Mouse (Mus musculus) C2C12 (cell line): ENCODE measurements around the gene Gm9913. TPM values are rescaled to one million over a fixed set of nuclear protein-coding genes. Genes with fewer than 3 reads are reported as not detected.

Source experiments
- H3K27me3 ChIP-seq: one replicate; pipeline ENCODE4 v1.6.1; 2011; ENCODE audit not compliant: control insufficient read depth, insufficient read depth, insufficient read length
- H3K36me3 ChIP-seq: one replicate; pipeline ENCODE4 v1.6.1; 2011; ENCODE audit not compliant: control insufficient read depth, insufficient read depth
- H3K4me3 ChIP-seq: one replicate; pipeline ENCODE4 v1.5.1; 2011; ENCODE audit warnings: mild to moderate bottlenecking, control low read depth; ENCODE audit not compliant: poor library complexity, insufficient read depth, severe bottlenecking
- H3K79me2 ChIP-seq: one replicate; pipeline ENCODE4 v1.6.1; 2011; ENCODE audit not compliant: control insufficient read depth, insufficient read depth
- H3K79me3 ChIP-seq: one replicate; pipeline ENCODE4 v1.6.1; 2011; ENCODE audit warnings: low read depth, control low read depth
- H3ac ChIP-seq: one replicate; pipeline ENCODE3; 2011; ENCODE audit warnings: low read depth; ENCODE audit not compliant: control insufficient read depth, insufficient read length
- CEBPB ChIP-seq: IDR thresholded peaks from one replicate; pipeline ENCODE4 v1.6.1; 2011; ENCODE audit warnings: low read depth, mild to moderate bottlenecking, control low read depth, moderate library complexity
- CTCF ChIP-seq: IDR thresholded peaks from one replicate; pipeline ENCODE4 v1.5.1; 2011; ENCODE audit not compliant: control insufficient read depth, insufficient read depth, insufficient read length
- FOSL1 ChIP-seq: IDR thresholded peaks from one replicate; pipeline ENCODE4 v1.8.0; 2011; ENCODE audit warnings: mild to moderate bottlenecking, low read length; ENCODE audit not compliant: poor library complexity, insufficient read depth, severe bottlenecking
- MAX ChIP-seq: IDR thresholded peaks from one replicate; pipeline ENCODE4 v1.6.1; 2011; ENCODE audit warnings: mild to moderate bottlenecking, control low read depth
- MYOD1 ChIP-seq: IDR thresholded peaks from one replicate; pipeline ENCODE4 v1.6.1; 2011; ENCODE audit warnings: low read depth; ENCODE audit not compliant: control insufficient read depth, insufficient read length
- MYOG ChIP-seq: IDR thresholded peaks from one replicate; pipeline ENCODE4 v1.6.1; 2011; ENCODE audit not compliant: control insufficient read depth, insufficient read length; ENCODE audit errors: extremely low read depth
- USF1 ChIP-seq: IDR thresholded peaks from one replicate; pipeline ENCODE4 v1.6.1; 2011; ENCODE audit warnings: low read depth, mild to moderate bottlenecking, control low read depth, moderate library complexity
- long read RNA-seq, 2 experiments: library from polyadenylated mRNA; unstranded; transcript quantifications; one replicate each; pipeline ENCODE4 v2.0.0; 2019 to 2020
- polyA plus RNA-seq: library from polyadenylated mRNA; unstranded; fragments of >200 nt; fragmentation: generic; extraction: Trizol; gene quantifications from one replicate; pipeline ENCODE4 v1.2.1, GENCODE M21; 2012; ENCODE audit warnings: missing spikeins

The Gm9913 gene
- 0.09 TPM for polyA plus RNA-seq
- long read RNA-seq, experiment 1: 0 reads
- long read RNA-seq, experiment 2: 0 reads

GRCm38 (mm10) chr2:125505006-125505745 lies at the start of gene Gm9913:
Gene Gm9913 (plus strand): TSS chr2:125505089.
- Histone ChIP-seq H3ac (peak within 1 kb of the TSS; percentile 96), H3K27me3 (no peaks in the 10 kb centered on the region), H3K36me3 (peaks cover 13% of the 10 kb centered on the region), H3K79me3 (peaks cover 33% of the 10 kb centered on the region), H3K79me2 (peaks cover 59% of the 10 kb centered on the region), H3K4me3 (peak within 1 kb of the TSS; percentile 80)
- TF ChIP-seq MYOD1: no peak
- TF ChIP-seq MYOG: no peak
- peak; percentile 4 for TF ChIP-seq CTCF

- Histone ChIP-seq H3K27me3 (no peaks in the 10 kb centered on the region), H3ac (no peak overlapping the region), H3K36me3 (peaks cover 16% of the 10 kb centered on the region), H3K4me3 (no peak overlapping the region), H3K79me2 (peaks cover 12% of the 10 kb centered on the region), H3K79me3 (peaks cover 2% of the 10 kb centered on the region)
- peak; percentile 47 for TF ChIP-seq USF1
- no peak for TF ChIP-seq CEBPB
These were observed 48.7 kb upstream of the Gm9913 start for GRCm38 (mm10) chr2:125456059-125456789.

- no peak overlapping the region for H3K4me3 ChIP-seq
- no peaks in the 10 kb centered on the region for H3K27me3 ChIP-seq
- peaks cover 1% of the 10 kb centered on the region for H3K79me2 ChIP-seq
- no peak for TF ChIP-seq FOSL1
- no peak for TF ChIP-seq CEBPB
- TF ChIP-seq CTCF: no peak
- TF ChIP-seq MYOD1: no peak
- TF ChIP-seq USF1: no peak
- TF ChIP-seq MYOG: no peak
- no peak for TF ChIP-seq MAX
- H3K36me3 ChIP-seq: peaks cover 19% of the 10 kb centered on the region
- H3K79me3 ChIP-seq: peaks cover 2% of the 10 kb centered on the region
- H3ac ChIP-seq: no peak overlapping the region
These were observed 45.8 kb upstream of the Gm9913 start for GRCm38 (mm10) chr2:125459087-125459486.

GRCm38 (mm10) chr2:125464036-125464435 lies 40.9 kb upstream of the Gm9913 start:
- Histone ChIP-seq H3ac (no peak overlapping the region), H3K4me3 (no peak overlapping the region), H3K79me3 (peaks cover 1% of the 10 kb centered on the region), H3K79me2 (peaks cover 2% of the 10 kb centered on the region), H3K27me3 (no peaks in the 10 kb centered on the region), H3K36me3 (peaks cover 57% of the 10 kb centered on the region)
- TF ChIP-seq CTCF (no peak), MAX (no peak), MYOG (no peak), FOSL1 (no peak), MYOD1 (no peak), USF1 (no peak), CEBPB (no peak)

DNA sequence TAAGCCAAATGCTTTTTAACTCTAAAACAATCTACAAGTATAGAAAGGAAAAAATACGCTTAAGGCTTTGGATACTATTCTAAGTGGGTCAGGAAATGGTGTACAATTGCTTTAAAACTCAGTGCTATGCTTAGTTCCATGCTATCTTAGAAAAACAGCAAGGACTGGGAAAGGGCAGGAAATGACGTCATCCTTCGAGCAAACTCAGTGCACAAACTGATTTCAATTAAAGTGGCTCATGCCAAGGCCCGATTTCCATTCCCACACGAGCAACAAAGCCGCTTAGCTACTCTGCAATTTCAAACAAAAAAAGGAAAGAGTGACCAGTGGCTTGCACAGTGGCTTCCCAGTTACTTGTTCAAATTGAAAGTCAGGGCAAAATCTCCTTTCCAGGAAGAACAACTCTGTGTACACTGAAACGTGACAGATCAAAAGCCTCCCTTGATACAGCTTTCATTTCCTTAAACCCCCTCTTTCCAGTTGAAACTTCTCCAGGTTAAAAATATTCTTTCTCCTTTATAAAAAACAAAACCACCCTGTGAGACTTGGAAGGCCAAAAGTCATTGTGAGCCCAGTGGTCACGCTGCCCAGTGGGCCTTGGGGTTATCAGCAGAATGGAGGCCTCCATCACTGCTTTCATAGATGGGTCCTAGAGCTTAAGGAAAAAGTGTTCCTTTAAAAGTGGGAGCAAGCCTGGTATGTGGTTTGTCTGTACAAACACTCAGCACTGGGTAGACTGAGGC lies 34.2 kb upstream of the Gm9913 start:
- H3ac ChIP-seq: no peak overlapping the region
- peaks cover 36% of the 10 kb centered on the region for H3K79me2 ChIP-seq
- H3K79me3 ChIP-seq: peaks cover 7% of the 10 kb centered on the region
- TF ChIP-seq FOSL1 (no peak), MYOD1 (no peak), USF1 (no peak), MYOG (no peak), MAX (no peak), CTCF (no peak), CEBPB (no peak)
- peaks cover 46% of the 10 kb centered on the region for H3K36me3 ChIP-seq
- H3K27me3 ChIP-seq: no peaks in the 10 kb centered on the region
- H3K4me3 ChIP-seq: no peak overlapping the region

GRCm38 (mm10) chr2:125471721-125472120 lies 33.2 kb upstream of the Gm9913 start:
- peaks cover 7% of the 10 kb centered on the region for H3K79me3 ChIP-seq
- H3K27me3 ChIP-seq: no peaks in the 10 kb centered on the region
- TF ChIP-seq FOSL1: peak; percentile 8
- TF ChIP-seq CTCF: no peak
- peaks cover 47% of the 10 kb centered on the region for H3K36me3 ChIP-seq
- no peak overlapping the region for H3ac ChIP-seq
- H3K4me3 ChIP-seq: no peak overlapping the region
- peaks cover 39% of the 10 kb centered on the region for H3K79me2 ChIP-seq
